Mouse (Mus musculus) fibroblast of lung, adult 2 months (primary cell): ENCODE data around the gene Adk.
"Not testable (repeated sequence)": the region's sequence is repeated elsewhere in the genome, so short reads cannot be mapped to it uniquely, and the experiment has no call there.

Source experiments
- DNase-seq: peaks from one replicate; pipeline ENCODE4 v3.0.0-alpha.2; 2011; ENCODE audit warnings: low read depth

Gene Adk

DNA sequence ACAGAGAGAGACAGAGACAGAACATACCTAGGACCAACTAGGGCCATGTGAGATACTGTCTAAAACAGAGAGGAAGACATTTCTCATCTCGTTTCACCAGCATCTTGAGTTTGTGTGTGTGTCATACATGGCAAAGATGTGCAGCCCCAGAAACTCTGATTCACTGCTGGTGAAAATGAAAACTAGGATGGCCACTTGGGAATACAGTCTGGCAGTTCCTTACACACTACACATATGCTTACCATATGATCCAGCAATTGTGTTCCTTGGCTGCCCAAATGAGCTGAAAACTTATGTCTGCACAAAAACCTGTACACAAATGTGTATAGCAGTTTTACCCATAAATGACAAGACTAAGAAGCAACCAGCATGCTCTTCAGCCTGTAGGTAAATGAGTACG lies 388.2 kb downstream of the Adk start:
- DNase-seq = no peak

DNA sequence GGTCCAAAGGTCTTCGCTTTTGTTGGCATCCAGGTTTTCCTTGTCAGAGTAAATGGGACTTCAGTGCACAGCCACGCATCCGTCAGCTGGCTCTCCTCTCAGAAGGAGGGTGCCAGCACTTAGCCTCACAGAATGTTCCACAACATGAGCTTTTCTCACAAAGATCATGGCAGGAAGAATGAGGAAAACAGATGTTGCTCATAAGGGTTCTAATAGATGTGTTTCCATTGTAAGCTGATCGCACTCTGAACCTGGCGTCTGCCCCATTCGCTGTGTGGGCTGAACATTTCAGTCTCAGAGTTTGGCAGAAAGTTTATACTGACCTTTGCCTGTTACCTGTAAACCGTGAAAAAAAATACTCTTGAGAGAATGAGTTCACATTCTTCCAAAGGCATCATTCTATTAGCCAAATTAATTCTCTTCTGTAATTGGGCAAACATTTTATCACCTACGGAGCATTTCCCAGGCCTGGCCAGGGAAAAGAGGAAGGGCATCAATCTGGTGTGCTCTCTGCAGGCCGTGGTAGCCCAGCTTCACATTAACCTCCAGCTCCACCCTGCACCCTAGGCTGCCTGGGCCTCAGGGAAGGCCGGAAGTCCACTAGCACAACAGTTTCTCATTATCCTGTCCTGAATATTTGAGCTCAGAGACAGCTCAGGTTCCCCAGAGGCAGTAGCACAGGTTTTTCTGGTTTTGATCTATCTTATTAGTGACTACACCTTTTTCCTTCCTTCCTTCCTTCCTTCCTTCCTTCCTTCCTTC lies 389.6 kb downstream of the Adk start:
- DNase-seq = peak; percentile 51

GRCm38 (mm10) chr14:21452581-21452980 lies 400.2 kb downstream of the Adk start:
- DNase-seq = no peak

- DNase-seq = no peak
Measured at GRCm38 (mm10) chr14:21453896-21454295, 401.5 kb downstream of the Adk start.

GRCm38 (mm10) chr14:21455654-21456350 lies 403.4 kb downstream of the Adk start:
- no peak for DNase-seq

DNA sequence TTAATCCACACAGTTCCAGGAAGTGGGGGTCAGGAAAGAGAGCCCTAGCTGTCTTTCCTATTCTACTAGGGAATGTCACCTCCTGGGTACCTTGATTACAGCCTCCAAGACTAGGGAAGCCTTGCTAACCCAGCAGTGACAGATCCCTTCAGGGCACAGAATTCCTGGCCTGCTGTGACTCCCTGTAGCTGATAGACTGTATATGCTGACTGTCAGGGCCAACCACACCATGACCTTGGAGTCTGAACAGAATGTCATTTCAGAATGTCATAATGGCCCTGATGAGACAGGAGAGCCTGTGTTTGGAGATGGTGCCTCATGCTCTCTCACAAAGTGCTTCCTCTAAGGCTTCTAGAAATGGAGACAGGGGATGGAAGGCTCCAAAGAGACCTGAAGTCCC lies 404.2 kb downstream of the Adk start:
- DNase-seq = no peak

DNA sequence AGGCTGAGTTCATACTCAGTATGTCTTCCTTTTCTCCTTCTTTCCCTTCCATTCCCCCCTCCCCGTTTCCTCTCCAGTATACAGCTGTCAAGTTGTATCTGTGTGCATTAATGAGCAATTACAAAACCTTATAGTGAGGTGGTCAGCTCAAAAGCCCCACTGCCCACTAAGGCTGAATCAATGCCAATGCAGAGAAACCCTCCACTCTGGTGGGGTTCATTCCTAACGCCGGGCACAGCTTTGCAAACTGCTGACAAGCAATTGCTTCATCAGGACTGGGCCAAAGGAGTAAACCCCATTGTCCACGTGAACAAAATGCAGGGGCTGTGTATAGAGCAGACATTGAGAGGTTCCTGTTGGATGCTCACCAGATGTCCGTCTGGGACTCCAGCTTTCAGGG lies 405.5 kb downstream of the Adk start:
- DNase-seq = no peak

DNA sequence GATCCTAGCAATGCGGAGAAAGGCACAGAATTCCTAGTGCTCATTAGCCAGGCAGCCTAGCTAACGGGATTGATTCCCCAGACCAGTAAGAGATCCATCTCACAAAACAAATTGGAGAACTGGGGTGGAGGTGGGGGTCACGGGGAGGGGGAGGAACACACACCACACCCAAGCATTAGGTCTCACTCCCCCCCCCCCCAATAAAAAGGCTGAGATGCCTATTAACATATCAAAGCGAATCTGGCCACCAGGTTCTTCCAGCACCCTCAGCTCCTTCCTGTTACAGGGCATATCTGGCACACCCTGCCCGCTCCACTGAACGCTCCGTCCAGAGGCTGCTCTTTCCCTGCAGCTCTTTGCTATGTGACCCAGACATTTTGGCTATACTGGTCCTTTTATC lies 406.3 kb downstream of the Adk start:
- DNase-seq = no peak

GRCm38 (mm10) chr14:21459163-21459562 lies 406.8 kb downstream of the Adk start:
- DNase-seq = no peak

DNA sequence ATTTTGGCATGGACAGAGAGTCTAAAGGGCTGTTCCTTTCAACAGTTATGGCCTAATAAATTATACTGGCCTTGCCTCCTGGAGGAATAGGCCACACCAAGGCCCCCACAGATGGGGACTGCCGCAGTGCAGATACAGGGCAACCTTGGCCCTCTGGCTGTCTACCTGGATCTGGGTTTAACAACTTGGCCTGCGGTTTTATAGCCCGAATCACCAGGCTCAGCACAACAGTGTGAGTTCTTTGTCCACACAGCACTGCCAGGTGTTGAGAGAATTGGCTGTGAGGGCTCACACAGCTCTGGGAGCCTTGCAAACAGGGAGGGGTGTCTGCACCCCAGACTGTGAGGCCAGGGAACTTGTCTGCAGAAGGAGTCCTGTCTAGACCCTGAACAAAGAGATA lies 410.0 kb downstream of the Adk start:
- no peak for DNase-seq

- no peak for DNase-seq
Measured at GRCm38 (mm10) chr14:21463117-21463712, 410.8 kb downstream of the Adk start.

DNA sequence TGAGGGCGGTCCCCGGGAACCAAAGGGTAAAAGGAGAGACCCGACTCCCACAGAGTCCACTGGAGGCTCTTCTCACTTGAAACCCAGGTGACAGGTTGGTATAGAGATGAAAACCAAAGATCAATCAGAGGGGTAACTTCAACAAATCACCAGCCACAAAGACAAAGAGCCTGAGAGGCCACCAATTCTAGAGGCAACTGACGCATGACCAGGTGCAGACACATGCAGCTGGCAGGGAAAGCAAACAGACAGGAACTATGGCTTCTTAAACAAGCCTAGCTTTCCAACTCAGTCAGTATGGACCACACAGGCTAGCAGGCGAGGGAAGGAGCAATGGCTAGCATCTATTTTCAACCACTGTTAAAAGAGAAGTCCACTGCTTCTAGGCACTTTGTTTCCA lies 418.0 kb downstream of the Adk start:
- no peak for DNase-seq

- no peak for DNase-seq
Measured at GRCm38 (mm10) chr14:21471975-21472374, 419.6 kb downstream of the Adk start.

- not testable (repeated sequence) for DNase-seq
Measured at GRCm38 (mm10) chr14:21474593-21475132, 422.3 kb downstream of the Adk start.

GRCm38 (mm10) chr14:21477181-21477580 lies 424.8 kb downstream of the Adk start:
- no peak for DNase-seq

DNA sequence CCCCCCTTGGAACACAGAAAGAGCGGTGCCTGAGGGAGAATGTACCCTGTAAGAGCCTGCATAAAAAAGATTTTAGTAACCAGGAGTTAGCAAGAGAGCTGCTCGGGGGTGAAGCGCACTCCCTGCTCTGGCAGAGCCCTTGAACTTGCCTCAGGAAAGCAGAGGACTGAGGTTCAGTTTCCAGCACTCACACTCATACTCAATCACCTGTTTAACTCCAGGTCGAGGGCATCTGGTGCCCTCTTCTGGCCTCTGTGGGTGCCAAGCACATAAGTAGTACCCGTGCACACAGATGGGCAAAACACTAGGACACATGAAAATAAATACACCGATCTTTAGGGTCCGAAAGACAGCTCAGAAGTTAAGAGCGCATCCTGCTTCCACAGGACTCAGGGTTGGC lies 427.2 kb downstream of the Adk start:
- no peak for DNase-seq

GRCm38 (mm10) chr14:21480191-21480590 lies 427.8 kb downstream of the Adk start:
- no peak for DNase-seq

GRCm38 (mm10) chr14:21481231-21481630 lies 428.9 kb downstream of the Adk start, which contains the start of gene Kat6b:
Gene Kat6b, plus strand, starts transcription at chr14:21481434.
- DNase-seq = no peak

GRCm38 (mm10) chr14:21484199-21484598 lies 431.8 kb downstream of the Adk start:
- no peak for DNase-seq

- DNase-seq = no peak
Measured at GRCm38 (mm10) chr14:21484693-21485092, 432.3 kb downstream of the Adk start.

- DNase-seq = no peak
Measured at GRCm38 (mm10) chr14:21485961-21486520, 433.7 kb downstream of the Adk start.

- not testable (repeated sequence) for DNase-seq
Measured at GRCm38 (mm10) chr14:21487135-21487534, 434.8 kb downstream of the Adk start.
